Mouse (Mus musculus): ENCODE measurements at regions not wholly inside any gene's neighbourhood (a gene's known extent, or its start where the extent isn't known, plus 50 kb on each side); places are given as distances from the start of the nearest gene placed in this dataset.

DNA sequence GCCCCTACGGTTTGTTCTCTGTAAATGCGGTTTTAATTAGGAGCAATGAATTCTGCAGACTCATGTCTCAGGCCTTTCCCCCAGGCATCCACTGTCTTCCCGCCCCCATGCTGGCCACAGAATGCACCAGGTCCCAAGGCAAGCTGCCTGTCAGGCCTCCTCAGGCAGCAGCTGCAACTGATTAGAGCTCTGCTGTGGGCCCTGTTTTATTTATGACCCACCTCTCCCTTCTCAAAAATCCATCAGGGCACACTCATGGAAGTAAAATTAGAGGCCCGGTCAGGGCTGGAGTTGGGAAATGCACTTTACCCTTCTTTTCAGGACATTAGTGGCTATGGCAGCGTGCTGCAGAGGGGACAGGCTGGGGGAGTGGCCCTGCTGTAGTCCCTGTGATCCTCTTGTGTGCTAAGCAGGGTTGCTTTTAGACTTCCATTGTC is 93.9 kb upstream of the S1pr3 start:
- TF ChIP-seq CTCF (IDR thresholded peaks at IDR 0.05; ENCODE audit: insufficient read depth, low read depth, low read length) (no peak), POLR2A (IDR thresholded peaks at IDR 0.05; ENCODE audit: insufficient read depth, low read depth, low read length) (no peak)

Data from olfactory bulb, adult 2 months (tissue).